Mouse (Mus musculus) retina, postnatal 1 day (tissue): ENCODE measurements around the gene Aspscr1.

ENCODE experiments used
- DNase-seq: peaks from one replicate; pipeline ENCODE4 v3.0.0-alpha.2; 2012

Aspscr1 gene

DNA sequence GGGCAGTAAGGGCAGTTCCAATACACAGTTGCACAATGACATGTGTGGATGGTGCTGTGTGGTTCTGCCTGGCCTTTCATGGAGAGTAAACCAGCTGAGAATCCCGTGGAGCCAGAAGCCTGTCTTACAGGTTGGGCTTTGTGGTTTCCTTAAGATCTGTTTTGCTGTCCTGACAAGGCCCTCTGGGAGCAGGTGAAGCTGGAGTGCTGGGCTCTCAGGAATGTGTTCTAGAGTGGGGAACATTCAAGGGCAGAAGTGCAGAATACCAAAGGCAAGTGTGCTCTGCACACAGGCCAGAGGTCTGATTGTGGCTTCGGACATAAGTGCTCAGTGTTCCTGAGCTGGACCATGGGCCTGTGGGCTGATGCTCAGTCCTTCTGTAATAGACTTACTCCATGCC, 11.9 kb downstream of the Aspscr1 start:
- no peak for DNase-seq

DNA sequence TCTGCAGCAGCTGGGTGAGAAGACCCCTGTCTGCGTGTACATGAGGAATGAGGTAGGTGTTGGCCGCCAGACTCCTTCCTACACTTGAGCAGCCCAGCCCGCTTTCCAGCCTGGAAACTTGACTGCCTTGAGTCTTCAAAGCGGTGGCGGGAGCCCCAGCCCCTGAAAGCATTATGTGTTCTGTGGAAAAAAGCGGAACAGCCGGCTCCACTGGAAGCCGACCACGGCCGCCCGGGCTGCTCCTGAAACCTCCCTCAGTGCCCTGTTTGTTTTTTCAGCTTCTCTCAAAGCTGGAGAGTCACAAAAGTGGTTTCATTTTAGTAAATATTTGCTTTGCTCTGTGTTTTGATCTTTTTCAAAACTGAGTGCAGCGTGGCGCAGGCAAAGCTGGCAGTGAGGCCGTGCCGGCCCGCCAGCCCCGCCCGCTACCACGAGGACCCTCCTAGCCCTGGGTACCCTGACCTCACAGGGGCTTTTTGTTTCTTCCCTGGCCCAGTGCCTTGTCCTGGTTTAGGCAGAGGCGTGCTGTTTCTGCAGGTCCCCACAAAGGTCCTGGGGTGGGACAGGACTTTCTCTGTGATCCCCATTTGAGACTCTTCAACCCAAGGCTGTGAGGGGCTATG, 14.0 kb downstream of the Aspscr1 start:
- no peak for DNase-seq

DNA sequence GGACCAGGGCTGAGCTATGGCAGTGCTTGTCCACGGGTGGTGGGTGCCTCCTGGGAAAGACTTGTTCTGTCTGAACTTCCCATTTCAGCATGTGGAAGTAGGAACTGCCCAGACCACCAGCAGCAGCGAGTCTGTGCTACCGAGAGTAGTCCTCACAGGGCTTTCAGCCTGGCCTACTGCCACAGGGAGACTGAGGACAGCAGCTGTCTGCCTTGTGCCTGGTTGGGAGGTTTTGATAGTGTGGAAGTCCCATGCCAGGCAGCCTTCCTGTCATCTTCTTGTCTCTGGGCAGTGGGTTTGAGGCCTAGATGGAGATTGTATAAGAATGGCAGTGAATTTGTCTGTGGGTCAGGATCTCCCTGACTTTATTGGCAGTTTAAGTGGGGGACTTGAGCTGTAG, 16.6 kb downstream of the Aspscr1 start:
- no peak for DNase-seq

DNA sequence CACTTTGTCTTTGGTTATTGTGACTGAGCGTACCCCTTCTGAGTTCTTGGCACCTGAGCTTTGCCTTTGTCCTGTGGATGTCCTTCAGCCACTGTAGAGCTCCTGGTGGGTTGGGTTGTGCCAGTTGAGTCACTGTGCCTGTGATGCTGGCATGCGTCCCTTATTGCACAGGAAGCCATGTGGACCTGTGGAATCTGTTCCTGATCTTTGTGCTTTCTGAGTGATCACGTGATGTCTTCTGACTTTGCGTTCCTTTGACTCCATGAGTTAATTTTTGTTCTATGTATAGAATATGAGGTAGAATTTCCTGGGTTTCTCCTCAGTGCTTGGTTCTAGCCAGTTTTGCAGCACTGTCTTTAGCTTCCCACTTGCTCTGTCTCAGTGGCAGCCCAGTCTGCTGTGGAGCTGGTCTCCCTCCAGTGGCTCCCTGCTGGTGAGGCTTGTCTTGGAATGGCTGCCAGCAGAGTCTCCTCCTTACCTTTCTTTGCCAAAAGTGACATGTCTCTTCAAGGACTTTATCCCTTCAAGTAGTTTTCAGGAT, 19.8 kb downstream of the Aspscr1 start:
- no peak for DNase-seq

DNA sequence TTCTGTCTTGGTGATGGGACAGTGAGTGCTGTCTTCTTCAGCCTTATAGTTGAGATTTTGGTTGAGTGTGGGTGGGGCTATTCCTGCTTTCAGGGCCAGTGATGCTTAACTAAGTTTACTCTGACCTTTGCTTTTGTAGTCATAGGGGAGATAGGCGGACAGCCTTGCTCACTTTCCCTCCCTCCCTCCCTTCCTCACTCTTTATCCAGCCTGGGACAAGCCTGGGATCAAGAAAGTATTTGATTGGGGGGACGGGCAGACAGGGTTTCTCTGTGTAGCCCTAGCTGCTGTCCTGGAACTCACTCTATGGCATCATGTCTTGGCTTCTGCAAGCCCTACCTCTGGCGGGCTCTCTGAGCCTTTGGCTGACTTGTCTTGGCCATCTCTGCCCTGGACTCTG, 20.7 kb downstream of the Aspscr1 start:
- DNase-seq, result no peak

DNA sequence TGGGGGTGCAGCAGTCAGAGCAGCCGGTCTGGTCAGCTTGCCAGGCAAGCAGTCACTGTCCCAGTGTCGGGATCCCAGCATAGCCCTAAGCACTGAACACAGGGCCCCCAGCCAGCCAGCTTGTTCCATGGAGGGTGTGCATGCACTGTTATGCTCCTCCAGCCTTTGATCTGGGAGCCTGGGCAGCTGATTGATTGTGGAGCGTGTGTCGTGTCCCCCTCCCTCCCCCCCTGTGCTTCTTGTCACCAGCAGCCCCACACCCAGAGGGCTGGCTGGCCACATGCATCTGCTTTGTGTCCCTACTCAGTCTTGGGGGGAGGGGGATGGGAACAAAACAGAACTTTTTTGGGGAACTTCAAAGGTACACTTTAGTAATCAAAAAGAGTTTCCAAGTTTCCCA, 22.4 kb downstream of the Aspscr1 start:
- no peak for DNase-seq

DNA sequence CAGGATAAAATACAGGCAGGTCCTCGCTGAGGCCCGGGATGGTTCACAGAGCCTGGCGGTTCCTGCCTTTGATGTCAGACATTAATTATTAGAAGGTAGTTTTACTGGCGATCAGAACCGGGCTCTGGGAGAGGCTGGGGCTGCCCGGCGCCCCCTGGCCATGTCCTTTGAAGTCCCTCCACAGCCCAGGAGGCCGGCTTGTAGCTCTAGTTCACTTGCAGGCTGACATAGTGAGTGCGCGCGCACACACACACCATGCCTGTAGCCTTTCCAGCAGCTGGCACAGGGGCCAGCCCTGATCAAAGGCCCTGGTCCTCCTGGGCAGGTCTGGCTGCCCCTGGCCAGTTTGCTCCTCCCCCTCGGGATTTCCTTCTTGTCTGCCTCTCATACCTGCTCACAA, 22.9 kb downstream of the Aspscr1 start:
- DNase-seq, result no peak

DNA sequence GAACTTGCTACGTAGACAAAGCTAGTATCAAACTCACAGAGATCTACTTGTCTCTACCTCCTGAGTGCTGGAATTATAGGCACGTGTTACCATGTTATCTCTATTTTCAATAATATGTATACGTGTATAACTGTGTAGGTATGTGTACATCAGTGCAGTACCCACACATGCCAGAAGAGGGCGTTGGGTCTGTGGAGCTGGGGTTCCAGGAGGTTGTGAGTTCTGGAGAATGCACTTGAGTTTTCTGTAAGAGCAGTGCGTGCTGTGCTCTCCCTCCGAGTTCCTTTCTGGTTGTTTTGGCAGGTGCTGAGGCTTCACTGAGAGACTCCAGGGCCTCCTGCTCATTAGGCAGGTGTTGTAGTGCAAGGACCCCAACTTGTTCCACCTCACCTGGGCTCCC, 23.8 kb downstream of the Aspscr1 start:
- DNase-seq, result no peak

DNA sequence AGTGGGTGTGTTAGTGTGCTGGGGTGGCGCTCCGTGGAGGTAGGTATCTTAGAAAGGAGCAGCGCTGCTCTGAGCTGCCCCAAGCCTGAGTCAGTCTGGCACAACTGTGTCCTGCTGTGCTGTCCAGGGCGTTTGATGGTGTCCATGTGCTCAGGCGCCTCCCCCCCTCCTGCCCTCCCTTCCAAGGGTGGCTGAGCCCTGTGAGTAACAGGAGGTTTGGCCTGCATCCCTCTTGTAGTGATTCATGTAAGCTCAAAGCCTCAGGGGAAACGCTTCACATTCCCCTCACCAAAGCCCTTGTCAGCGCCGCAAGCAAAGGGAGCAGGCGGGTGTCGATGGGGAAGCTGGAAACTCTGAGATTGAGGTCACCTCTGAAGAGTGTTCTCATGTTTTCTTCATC, 25.0 kb downstream of the Aspscr1 start:
- DNase-seq, result peak; percentile 71

DNA sequence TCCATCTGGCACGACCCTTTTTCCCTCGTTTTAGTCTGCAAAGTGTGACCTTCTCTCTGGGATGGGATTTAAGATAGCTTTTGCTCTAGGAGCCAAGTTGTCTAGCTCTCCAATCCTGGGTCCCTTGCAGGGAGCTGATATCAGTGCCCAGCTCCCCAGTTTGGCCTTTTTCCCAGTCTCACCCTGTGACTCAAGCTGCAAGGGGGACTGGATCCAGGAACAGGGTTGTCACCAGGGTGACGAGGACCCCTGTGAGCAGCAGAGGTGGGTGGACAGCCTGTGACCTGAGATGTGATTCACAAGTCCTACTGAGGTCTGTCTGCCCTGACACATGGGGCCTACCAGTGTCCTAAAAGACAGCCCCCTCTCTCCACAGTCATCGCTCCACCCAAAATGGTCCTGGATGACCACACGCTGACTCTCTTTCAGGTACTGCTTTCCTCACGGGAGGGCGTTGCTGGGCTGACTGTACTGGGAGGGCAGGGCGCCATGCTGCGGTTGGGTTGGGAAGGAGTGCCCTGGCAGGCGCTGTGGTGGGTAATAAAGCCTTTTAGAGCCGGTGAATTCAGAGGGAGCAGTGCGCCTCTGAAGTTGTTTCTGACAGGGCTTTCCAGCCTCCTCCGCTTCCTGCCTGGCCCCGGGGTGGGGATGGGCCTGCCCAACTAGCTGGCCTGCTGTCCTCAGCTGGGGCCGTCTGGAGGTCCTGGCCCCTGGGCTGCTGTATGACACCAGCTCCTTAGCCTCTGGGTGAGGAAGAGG, 31.1 kb downstream of the Aspscr1 start:
- DNase-seq, result no peak

DNA sequence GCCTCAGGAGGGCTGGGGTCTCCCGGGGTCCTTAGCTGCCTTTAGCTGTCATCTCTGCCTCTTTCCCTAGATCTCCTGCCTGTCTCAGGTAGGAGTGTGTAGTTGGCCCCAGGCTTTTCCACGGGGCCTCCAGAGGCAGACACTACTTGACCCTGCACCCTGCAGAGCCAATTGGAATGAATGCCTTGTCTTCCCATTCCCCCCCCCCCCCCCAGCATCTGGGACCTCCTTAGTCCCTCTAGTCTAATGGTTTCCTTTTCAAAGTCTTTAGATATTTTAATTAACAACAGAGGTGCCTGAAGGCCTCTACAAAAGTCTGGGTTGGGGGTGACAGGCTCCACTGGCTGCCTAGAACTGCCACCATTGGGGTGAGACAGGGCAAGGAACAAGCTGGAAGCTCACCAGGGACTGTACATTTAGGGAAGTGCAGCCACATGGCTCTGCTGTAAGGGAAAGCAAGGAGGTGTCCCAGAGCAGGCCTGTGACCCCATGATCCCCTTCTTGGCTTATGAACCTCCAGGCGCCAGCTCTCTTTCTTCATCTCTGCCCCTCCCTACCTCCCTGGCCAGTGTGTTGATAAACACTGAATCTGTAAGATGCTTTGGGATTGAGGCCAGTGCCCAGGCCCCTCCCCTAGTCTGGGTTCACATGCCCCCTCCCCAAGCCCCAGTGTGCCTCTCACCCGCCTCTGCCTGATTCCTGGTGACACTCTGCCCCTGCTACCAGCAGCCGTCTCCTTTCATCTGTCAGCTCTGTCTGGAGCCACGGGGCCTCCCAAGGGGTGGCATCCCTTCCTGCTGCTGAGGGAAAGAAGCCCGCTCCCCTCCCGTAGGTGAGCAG, 31.9 kb downstream of the Aspscr1 start:
- DNase-seq, result peak; percentile 90

DNA sequence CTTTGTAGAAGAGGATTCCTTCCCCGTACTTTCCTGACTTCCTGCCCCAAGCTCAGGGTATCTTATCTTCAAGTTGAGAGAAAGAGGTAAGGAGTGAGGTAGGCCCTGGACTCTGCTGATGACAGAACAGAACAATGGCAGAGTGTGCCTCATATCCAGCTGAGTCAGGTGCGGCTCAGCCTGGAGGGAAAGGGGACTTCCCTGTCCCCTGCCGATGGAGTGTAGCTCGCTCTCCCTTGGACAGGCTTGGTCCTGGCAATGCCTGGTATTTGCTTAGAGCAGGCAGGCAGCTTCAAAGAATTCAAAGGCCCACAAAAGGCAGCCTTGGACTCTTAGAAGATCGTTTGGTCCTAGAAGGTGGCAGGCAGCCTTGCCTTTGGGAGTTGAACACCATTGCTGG, 33.3 kb downstream of the Aspscr1 start:
- no peak for DNase-seq

DNA sequence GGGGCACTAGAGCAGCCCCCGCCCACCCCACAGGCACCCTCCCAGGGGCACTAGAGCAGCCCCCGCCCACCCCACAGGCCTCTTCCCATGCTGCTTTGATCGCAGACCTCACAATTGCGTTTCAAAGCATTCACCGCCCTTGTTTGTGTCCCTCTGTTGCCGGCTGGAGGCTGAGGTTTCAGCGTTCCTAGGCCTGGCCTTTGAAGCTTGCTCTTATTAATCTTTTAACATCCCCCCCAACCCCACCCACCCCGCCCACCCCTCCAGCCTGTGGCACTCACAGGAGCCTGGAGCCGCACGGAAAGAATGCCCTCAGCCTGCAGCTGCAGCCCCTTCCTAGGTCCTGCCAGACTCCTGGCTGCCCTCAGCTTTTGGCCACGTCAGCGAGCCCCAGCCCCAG, 34.5 kb downstream of the Aspscr1 start:
- peak; percentile 53 for DNase-seq

DNA sequence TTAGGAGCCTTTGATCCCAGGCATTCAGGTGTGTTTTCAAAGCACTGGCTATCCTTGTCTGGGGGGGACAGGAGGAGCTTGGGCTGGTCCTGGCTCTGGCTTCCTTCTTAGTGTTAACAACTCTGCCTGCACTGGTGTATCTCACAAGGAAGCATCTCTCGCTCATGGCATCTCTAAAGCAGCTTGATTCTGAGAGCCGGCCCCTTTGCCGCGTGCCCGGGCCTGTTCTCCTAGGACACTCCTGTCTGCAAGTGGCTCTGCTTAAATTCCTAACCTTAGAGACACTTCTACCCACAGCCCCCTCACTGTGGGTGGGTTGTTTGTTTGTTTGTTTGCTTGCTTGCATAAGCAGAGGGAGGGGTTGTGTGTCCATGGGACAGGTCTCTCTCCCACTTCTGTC, 35.2 kb downstream of the Aspscr1 start:
- DNase-seq, result no peak

DNA sequence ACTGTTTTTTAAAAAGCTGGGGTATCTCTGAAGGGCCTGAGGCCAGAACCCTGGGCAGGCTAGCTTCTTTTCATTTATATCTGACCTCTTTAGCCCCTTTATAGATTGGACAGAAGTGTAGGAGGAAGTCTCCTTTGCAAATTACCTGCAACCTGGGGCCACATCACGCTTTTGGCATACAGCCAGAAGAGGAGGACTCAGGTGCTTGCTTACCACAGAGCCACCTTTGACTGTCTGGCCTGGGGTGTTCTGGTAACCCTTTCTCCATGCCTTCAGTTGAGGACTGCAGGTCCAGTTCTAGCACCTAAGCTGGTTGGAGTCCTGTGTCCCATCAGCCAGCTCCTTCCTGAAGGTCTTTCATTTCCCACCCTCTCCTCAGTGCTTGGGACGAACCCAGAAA, 36.8 kb downstream of the Aspscr1 start:
- DNase-seq, result no peak

DNA sequence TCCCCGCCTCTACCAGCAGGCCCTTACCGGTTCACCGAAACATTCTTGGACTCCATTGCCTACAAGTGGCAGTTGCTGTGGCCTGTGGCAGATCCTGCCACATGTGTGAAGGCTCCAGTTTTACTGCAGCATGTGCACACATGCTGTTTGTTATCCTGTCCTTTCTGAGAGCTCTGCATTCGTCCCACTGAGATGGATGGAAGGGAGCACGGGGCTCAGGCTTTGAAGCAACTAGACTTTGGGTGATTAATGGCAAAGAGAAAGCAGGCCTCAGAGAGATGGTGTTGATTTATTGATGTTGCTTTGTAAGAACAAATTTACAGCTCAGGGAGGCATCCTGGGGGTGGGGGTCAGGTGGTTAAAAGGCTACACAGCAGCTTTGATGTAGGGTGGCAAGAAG, 37.9 kb downstream of the Aspscr1 start:
- DNase-seq, result no peak

DNA sequence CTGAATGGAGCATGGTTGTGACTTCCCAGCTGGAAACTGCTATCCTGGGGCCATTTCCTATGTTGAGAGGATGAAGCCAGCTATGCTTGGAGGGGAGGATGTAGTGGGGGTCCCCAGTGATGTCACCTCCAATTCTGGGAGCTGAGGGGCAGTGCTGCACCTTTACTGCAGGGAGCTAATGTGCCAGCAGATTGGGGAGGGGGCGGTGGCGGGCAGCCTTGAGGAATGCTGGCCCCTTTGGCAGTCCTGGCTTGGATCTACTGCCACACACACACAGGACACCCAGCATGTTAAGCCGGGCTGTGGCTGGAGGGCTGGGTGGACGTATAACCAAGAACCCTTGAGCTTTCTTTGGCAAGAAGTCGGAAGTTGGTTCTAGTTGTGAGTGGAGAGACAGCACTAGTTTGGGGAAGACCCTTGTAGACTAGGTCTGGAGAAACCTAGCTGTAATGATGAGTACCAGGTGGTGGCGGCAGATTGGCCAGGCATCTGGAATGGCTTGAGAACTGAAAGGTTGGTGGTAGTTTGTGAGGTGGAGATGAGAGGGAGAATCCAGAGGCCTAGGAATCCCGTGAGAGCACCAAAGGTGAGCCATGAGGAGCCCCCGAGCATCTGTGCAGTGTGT, 39.3 kb downstream of the Aspscr1 start:
- DNase-seq, result no peak

DNA sequence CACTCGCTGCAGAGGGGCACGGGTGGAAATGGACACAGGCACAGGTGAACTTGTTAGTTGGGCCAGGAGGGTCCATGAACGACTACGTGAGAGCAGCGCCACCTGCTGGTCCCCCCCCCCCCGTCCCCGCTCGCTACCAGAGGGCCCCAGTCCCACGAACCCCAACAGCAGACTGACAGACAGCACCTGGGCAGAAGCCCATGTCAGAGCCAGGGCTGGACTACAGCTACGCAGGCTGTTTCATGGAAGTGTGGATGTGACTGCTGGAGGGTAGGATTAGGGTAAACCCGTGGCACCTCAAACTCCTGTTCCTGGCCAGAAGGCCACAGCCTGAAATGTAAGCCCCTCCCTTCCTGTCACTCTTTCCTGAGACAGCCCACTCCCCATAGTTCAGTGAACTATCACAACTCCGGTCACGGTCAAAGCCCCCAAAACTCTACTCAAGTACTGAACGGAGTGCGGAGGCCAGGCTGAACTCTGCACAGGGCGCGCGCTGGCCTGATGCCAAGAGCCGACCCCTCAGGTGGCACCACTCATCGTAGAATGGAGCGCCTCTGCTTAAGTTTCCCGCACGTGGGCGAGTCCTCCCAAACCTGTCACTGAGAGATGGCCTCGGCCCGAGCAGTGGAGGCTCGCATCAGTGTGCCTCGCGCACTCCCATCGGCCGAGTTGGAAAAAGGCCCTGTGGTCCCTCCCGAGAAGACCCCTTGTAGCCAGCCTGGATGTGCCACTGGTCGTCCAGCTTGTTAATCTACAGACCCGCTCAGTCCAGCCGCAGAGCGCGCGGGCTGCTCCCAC, 40.2 kb downstream of the Aspscr1 start:
- DNase-seq, result peak; percentile 73

DNA sequence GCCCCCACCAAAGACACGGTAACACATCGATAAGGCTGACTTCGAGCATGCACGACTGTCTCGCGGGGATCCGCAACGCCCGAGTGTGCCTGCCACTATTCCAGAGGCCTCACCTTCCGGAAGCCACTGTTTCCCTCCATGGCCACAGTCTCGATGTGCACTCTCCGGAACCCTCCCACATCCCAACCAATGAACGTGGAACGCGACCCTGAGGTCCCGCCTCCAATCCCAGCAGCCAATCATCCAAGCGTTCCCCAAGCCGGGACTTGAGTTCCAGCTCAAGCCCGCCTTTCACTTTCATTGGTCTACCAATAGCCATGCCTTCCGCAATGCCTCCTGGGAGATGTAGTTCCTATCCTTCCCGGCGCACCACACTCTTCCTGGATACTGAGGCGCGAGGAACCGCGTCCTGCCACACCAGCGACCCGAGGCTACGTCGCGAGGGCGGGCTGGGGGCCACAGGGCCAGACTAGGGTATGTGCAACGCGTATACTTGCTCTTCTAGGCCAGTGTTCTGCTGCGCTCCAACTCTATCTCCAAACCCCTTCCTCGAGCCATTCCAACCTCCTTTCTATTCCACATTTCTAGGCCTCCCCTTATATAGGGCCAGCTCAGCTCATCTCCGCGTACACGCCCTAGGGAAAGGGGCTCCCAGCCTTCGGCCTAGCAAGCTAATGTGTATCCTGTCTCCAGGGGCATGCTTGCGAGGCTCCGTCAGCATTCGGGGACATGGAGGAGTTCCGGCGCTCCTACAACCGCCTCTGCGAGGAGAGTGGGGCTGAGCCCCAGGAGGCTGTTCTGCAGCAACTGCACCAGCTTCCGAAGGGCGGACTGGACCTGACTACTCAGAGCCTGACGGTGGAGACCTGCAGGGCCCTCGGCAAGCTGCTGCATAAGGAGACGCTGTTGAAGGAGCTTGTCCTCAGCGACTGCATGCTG, 41.1 kb downstream of the Aspscr1 start, which contains the start of the genes Cenpx and Lrrc45:
Cenpx (minus strand) TSS at position 159 of the 939 bp plus-strand sequence.
Lrrc45 (plus strand) TSS at position 346 of the 939 bp plus-strand sequence.
- DNase-seq, result peak; percentile 99

DNA sequence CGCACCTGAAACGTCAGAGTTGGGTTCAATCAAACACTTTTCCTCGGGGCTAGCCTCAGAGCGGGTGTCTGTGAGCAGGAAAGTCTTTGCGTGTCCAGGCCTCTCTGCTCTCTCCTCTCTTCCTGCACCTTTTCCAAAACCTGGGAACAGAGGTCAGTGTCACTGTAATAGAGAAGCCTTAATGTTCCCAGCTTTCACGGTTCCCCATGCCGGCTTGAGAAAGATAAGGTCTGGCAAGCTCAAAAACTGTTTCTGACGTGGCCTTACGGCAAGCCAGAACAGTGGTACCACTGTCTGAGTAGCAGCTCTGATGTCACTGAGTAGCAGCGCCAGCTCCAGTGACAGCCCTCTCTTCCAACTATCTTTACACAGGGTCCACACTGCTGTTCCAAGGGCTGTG, 41.8 kb downstream of the Aspscr1 start:
- DNase-seq, result no peak

DNA sequence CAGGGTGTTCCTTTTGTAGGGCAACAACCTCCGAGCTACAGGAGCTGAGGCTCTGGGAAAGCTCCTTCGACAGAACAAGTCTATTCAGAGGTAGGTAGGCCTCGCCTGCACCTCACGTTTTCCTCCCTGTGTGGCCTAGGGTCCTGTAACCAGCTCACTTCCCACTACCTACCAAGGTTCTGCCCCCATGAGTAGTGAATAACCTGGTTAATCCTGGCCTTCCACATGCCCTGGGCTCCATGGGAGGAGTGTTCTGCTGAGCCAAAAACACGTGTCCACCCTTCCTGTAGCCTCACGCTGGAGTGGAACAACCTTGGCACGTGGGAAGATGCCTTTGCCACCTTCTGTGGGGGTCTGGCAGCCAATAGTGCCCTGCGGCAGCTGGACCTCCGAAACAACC, 42.4 kb downstream of the Aspscr1 start:
- DNase-seq, result no peak
